Mouse (Mus musculus): Measurements from ENCODE around the gene Frmd4b. TPM values are rescaled to one million over a fixed set of nuclear protein-coding genes. Genes with fewer than 3 reads are reported as not detected.
"Not testable (repeated sequence)": the region's sequence is repeated elsewhere in the genome, so short reads cannot be mapped to it uniquely, and the experiment has no call there.

The Frmd4b gene
- polyA plus RNA-seq, 1 experiment from 2014 or later, result 24.8 TPM

- 68% methylated on average over 3 of the region's 3 CpGs for WGBS
- H3K4me3 ChIP-seq, result no peak overlapping the region
- no peak for DNase-seq (ENCODE audit: low spot score)
- no peaks in the 10 kb centered on the region for H3K9me3 ChIP-seq (replicated peaks)
- H3K36me3 ChIP-seq, result no peaks in the 10 kb centered on the region; the same call in 1 of the 2 replicates
- peak overlapping the region; percentile 81; the same call in 1 of the 2 replicates for H3K27ac ChIP-seq (replicated peaks)
- H3K27me3 ChIP-seq (ENCODE audit: low read depth, poor library complexity, severe bottlenecking), result 0 out of 2 replicates have a peak, but pooled peaks cover 4% of the 10 kb centered on the region
- peaks cover 39% of the 10 kb centered on the region for H3K4me1 ChIP-seq
Observed at GRCm38 (mm10) chr6:97396957-97397354, 220.4 kb downstream of the Frmd4b start.

GRCm38 (mm10) chr6:97396351-97396956, 220.9 kb downstream of the Frmd4b start:
- H3K4me1 ChIP-seq, result peaks cover 39% of the 10 kb centered on the region
- H3K27ac ChIP-seq (replicated peaks), result peak overlapping the region; percentile 81
- H3K36me3 ChIP-seq, result no peaks in the 10 kb centered on the region; the same call in 1 of the 2 replicates
- H3K27me3 ChIP-seq (ENCODE audit: low read depth, poor library complexity, severe bottlenecking), result 0 out of 2 replicates have a peak, but pooled peaks cover 4% of the 10 kb centered on the region
- H3K9me3 ChIP-seq (replicated peaks), result no peaks in the 10 kb centered on the region
- H3K4me3 ChIP-seq, result peak overlapping the region; percentile 35; the same call in 1 of the 2 replicates
- 14% methylated on average over 9 of the region's 9 CpGs for WGBS
- peak; percentile 37 for DNase-seq (ENCODE audit: low spot score)

GRCm38 (mm10) chr6:97395477-97396350, 221.6 kb downstream of the Frmd4b start:
- Histone ChIP-seq H3K27me3 (ENCODE audit: low read depth, poor library complexity, severe bottlenecking) (0 out of 2 replicates have a peak, but pooled peaks cover 4% of the 10 kb centered on the region), H3K9me3 (replicated peaks) (no peaks in the 10 kb centered on the region), H3K4me3 (peak overlapping the region; percentile 35), H3K4me1 (peaks cover 39% of the 10 kb centered on the region), H3K36me3 (no peaks in the 10 kb centered on the region; the same call in 1 of the 2 replicates), H3K27ac (replicated peaks) (peak overlapping the region; percentile 81)
- WGBS, result 14% methylated on average over 17 of the region's 17 CpGs
- peak; percentile 50 for DNase-seq (ENCODE audit: low spot score)

DNA sequence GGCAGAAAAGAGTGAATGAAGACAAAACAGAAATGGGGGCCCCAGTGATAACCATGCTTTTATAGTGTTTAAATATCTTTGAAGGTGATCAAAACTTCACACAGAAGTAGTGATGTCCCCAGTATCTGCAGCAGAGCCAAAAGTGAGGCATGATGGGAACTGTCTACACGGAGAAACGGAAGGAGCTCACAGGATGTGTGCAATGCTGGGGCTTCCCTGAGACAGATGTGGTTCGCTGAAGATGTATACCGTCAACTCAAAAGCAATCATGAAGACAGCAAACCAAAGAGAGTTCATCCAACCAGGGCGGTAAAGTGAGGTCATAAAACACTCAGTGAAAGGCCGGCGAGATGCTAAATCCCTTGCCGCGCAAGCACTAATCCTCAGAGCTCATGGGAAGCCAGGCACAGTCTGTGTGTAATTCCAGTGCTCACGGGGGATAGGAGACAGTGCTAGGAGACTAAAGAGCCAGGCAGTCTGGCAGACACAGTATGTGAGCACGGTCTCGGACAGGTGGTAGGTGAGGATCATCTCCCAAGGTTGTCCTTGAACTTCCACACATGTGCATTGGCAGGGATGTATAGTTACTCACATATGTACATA, 222.8 kb downstream of the Frmd4b start:
- H3K4me3 ChIP-seq, result peak overlapping the region; percentile 20; the same call in 1 of the 2 replicates
- H3K27me3 ChIP-seq (ENCODE audit: low read depth, poor library complexity, severe bottlenecking), result 0 out of 2 replicates have a peak, but pooled peaks cover 4% of the 10 kb centered on the region
- H3K36me3 ChIP-seq, result no peaks in the 10 kb centered on the region
- 34% methylated on average over 12 of the region's 12 CpGs for WGBS
- DNase-seq (ENCODE audit: low spot score), result peak; percentile 51
- no peaks in the 10 kb centered on the region for H3K9me3 ChIP-seq (replicated peaks)
- peak overlapping the region; percentile 81 for H3K27ac ChIP-seq (replicated peaks)
- peaks cover 39% of the 10 kb centered on the region for H3K4me1 ChIP-seq

DNA sequence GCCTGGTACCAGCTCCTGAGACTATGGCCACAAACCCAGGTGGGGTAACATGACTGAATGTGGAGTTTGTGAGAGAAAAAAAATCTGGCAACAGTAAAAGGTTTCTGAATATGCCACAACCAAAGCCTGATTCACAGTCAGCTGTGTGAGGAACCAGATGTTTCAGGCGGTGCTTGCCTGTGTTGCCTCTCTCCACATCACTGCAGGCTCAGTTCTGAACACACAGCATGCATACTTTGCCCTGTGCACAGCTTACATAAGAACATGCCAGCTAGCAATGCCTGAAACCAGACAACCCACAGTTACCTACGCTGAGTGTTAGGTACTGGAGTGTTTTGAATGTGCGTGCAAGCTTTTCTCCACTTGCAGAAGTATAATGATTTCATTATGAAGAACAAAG, 224.4 kb downstream of the Frmd4b start:
- Histone ChIP-seq H3K4me1 (peaks cover 37% of the 10 kb centered on the region), H3K9me3 (replicated peaks) (no peaks in the 10 kb centered on the region), H3K4me3 (no peak overlapping the region), H3K36me3 (no peaks in the 10 kb centered on the region), H3K27me3 (ENCODE audit: low read depth, poor library complexity, severe bottlenecking) (0 out of 2 replicates have a peak, but pooled peaks cover 2% of the 10 kb centered on the region), H3K27ac (replicated peaks) (no peak overlapping the region)
- DNase-seq (ENCODE audit: low spot score), result no peak
- 89% methylated on average over 3 of the region's 3 CpGs for WGBS

DNA sequence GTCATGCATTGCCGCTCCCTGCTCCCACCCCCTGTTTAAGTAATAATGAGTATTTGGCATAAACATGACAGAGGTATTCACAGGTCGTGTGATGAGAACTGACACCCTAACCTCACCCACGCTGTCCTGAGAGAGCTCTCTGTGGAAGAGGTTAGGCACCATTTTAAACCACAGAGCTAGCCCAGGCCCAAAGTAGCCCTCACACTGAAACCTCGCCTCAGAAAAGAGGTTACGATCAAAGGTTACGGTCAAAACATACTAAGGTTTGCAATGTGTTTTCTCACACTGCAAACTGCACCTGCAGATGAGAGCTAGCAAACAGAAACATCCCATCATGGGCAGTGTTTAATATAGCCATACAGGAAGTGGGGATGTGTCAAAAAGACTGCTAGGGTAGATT, 230.0 kb downstream of the Frmd4b start:
- no peak overlapping the region for H3K4me3 ChIP-seq
- 87% methylated on average over 6 of the region's 6 CpGs for WGBS
- H3K4me1 ChIP-seq, result peaks cover 4% of the 10 kb centered on the region; the same call in 1 of the 2 replicates
- H3K9me3 ChIP-seq (replicated peaks), result no peaks in the 10 kb centered on the region
- DNase-seq (ENCODE audit: low spot score), result no peak
- H3K27me3 ChIP-seq (ENCODE audit: low read depth, poor library complexity, severe bottlenecking), result no peaks in the 10 kb centered on the region
- H3K36me3 ChIP-seq, result peaks cover 4% of the 10 kb centered on the region; the same call in 1 of the 2 replicates
- H3K27ac ChIP-seq (replicated peaks), result no peak overlapping the region

GRCm38 (mm10) chr6:97384918-97385317, 232.4 kb downstream of the Frmd4b start:
- Histone ChIP-seq H3K36me3 (peaks cover 4% of the 10 kb centered on the region; the same call in 1 of the 2 replicates), H3K4me3 (no peak overlapping the region), H3K27ac (replicated peaks) (no peak overlapping the region), H3K27me3 (ENCODE audit: low read depth, poor library complexity, severe bottlenecking) (no peaks in the 10 kb centered on the region), H3K4me1 (peaks cover 12% of the 10 kb centered on the region; the same call in 1 of the 2 replicates), H3K9me3 (replicated peaks) (no peaks in the 10 kb centered on the region)
- DNase-seq (ENCODE audit: low spot score), result no peak
- WGBS, result 89% methylated on average over 5 of the region's 5 CpGs

GRCm38 (mm10) chr6:97381275-97381674, 236.1 kb downstream of the Frmd4b start:
- 81% methylated on average over 4 of the region's 4 CpGs for WGBS
- Histone ChIP-seq H3K27ac (replicated peaks) (no peak overlapping the region), H3K9me3 (replicated peaks) (0 out of 2 replicates have a peak, but pooled peaks cover 3% of the 10 kb centered on the region), H3K4me3 (no peak overlapping the region), H3K4me1 (peaks cover 8% of the 10 kb centered on the region; the same call in 1 of the 2 replicates), H3K36me3 (peaks cover 4% of the 10 kb centered on the region; the same call in 1 of the 2 replicates), H3K27me3 (ENCODE audit: low read depth, poor library complexity, severe bottlenecking) (no peaks in the 10 kb centered on the region)
- DNase-seq (ENCODE audit: low spot score), result no peak

DNA sequence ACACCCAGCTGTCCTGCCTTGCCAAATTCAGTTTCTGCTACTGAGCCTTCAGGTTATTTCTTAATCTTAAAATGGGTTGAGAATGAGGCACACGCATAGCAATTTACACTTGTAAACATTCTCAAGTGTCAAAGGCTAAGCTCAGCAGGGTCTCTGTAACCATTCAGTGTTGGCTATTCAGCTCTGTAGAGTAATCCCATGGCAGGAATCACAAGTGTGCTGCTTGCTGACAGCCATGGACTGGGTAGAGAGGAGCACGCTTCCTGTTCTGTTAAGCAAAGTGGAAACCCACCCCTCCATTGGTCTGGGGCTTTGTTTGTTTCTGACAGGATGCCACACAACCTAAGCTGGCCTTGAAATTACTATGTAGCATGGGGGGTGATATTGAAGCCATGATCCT, 246.4 kb downstream of the Frmd4b start:
- peaks cover 6% of the 10 kb centered on the region for H3K36me3 ChIP-seq
- no peak overlapping the region for H3K27ac ChIP-seq (replicated peaks)
- no peak overlapping the region for H3K4me3 ChIP-seq
- no peak for DNase-seq (ENCODE audit: low spot score)
- 34% methylated on average over 2 of the region's 2 CpGs for WGBS
- no peaks in the 10 kb centered on the region; the same call in 1 of the 2 replicates for H3K9me3 ChIP-seq (replicated peaks)
- peaks cover 9% of the 10 kb centered on the region for H3K4me1 ChIP-seq
- H3K27me3 ChIP-seq (ENCODE audit: low read depth, poor library complexity, severe bottlenecking), result peaks cover 4% of the 10 kb centered on the region; the same call in 1 of the 2 replicates

GRCm38 (mm10) chr6:97370460-97370859, 246.9 kb downstream of the Frmd4b start:
- no peak for DNase-seq (ENCODE audit: low spot score)
- Histone ChIP-seq H3K4me3 (no peak overlapping the region), H3K27ac (replicated peaks) (no peak overlapping the region), H3K27me3 (ENCODE audit: low read depth, poor library complexity, severe bottlenecking) (peaks cover 4% of the 10 kb centered on the region; the same call in 1 of the 2 replicates), H3K9me3 (replicated peaks) (no peaks in the 10 kb centered on the region; the same call in 1 of the 2 replicates), H3K36me3 (peaks cover 6% of the 10 kb centered on the region), H3K4me1 (peaks cover 9% of the 10 kb centered on the region)
- whole genome bisulfite sequencing, result 83% methylated on average over 1 of the region's 1 CpGs

- Histone ChIP-seq H3K4me1 (no peaks in the 10 kb centered on the region), H3K4me3 (no peak overlapping the region), H3K36me3 (peaks cover 11% of the 10 kb centered on the region), H3K27me3 (ENCODE audit: low read depth, poor library complexity, severe bottlenecking) (no peaks in the 10 kb centered on the region), H3K9me3 (replicated peaks) (peaks cover 9% of the 10 kb centered on the region; the same call in 1 of the 2 replicates), H3K27ac (replicated peaks) (no peak overlapping the region)
- DNase-seq (ENCODE audit: low spot score), result no peak
- WGBS, result 88% methylated on average over 2 of the region's 2 CpGs
Observed at GRCm38 (mm10) chr6:97363846-97364245, 253.5 kb downstream of the Frmd4b start.

- 94% methylated on average over 4 of the region's 4 CpGs for whole genome bisulfite sequencing
- Histone ChIP-seq H3K36me3 (peaks cover 11% of the 10 kb centered on the region), H3K4me1 (peaks cover 45% of the 10 kb centered on the region), H3K27me3 (ENCODE audit: low read depth, poor library complexity, severe bottlenecking) (peaks cover 23% of the 10 kb centered on the region)
- not testable (repeated sequence) for H3K9me3 ChIP-seq (replicated peaks); DNase-seq (ENCODE audit: low spot score); H3K4me3 ChIP-seq; H3K27ac ChIP-seq (replicated peaks)
Observed at GRCm38 (mm10) chr6:97357606-97358005, 259.7 kb downstream of the Frmd4b start.
